Mouse (Mus musculus): Measurements from ENCODE around the gene Cdv3. TPM values are rescaled to one million over a fixed set of nuclear protein-coding genes. Genes with fewer than 3 reads are reported as not detected.
A peak's percentile ranks its signal among the peaks of the same experiment; 100 is the strongest.

Gene Cdv3
- polyA plus RNA-seq, 1 experiment from 2014 or later = 62.6 TPM

DNA sequence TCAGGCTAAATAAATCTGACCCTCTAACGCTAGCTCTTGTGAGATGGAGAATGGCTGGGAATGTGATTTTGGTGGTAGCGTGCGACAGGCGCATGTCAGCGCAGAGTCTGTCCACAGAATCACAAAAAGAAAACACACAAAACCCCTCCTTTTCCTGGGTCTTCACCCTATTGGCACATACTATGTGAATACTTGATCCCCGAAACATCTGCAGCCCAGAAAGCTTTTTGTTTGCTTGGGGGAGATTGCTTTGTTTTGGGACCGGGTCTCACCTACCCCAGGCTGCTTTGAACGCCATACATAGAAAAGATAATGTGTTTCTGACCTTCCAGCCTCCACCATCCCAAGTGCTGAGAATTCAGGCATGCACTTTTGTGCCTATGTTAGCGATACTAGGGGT is 716 bp upstream of the Cdv3 start:
- H3K4me2 ChIP-seq (ENCODE audit: low read length) = peak overlapping the region; percentile 62
- H3K4me1 ChIP-seq (ENCODE audit: control insufficient read depth in 2 of 2, insufficient read depth in 2 of 2, low read length in 2 of 2) = peaks cover 9 to 30% of the 10 kb centered on the region in 2 experiments
- H3K4me3 ChIP-seq (ENCODE audit: control insufficient read depth in 1 of 2, insufficient read depth in 1 of 2, low read depth in 1 of 2, low read length in 2 of 2) = peak overlapping the region; percentile 23 to 30; a peak in 2 of 4 replicates
- 52% methylated on average over 9 of the region's 9 CpGs for WGBS
- H3K36me3 ChIP-seq (ENCODE audit: control insufficient read depth, insufficient read depth, low read length) = peaks cover 27% of the 10 kb centered on the region
- peak overlapping the region; percentile 78 to 86 for H3K27ac ChIP-seq (replicated peaks in 1 of 2; ENCODE audit: control insufficient read depth in 1 of 2, insufficient read depth in 1 of 2, low read depth in 2 of 2, low read length in 2 of 2)
- no peaks in the 10 kb centered on the region for H3K27me3 ChIP-seq (ENCODE audit: control insufficient read depth, insufficient read depth, low read length)
- H3K9me3 ChIP-seq (ENCODE audit: control insufficient read depth, low read length) = no peaks in the 10 kb centered on the region
- no peak for ATAC-seq (ENCODE audit: insufficient number of reproducible peaks, insufficient read depth, low FRiP score, low read depth)
- peak overlapping the region; percentile 65 for H3K9ac ChIP-seq (ENCODE audit: low read length)

DNA sequence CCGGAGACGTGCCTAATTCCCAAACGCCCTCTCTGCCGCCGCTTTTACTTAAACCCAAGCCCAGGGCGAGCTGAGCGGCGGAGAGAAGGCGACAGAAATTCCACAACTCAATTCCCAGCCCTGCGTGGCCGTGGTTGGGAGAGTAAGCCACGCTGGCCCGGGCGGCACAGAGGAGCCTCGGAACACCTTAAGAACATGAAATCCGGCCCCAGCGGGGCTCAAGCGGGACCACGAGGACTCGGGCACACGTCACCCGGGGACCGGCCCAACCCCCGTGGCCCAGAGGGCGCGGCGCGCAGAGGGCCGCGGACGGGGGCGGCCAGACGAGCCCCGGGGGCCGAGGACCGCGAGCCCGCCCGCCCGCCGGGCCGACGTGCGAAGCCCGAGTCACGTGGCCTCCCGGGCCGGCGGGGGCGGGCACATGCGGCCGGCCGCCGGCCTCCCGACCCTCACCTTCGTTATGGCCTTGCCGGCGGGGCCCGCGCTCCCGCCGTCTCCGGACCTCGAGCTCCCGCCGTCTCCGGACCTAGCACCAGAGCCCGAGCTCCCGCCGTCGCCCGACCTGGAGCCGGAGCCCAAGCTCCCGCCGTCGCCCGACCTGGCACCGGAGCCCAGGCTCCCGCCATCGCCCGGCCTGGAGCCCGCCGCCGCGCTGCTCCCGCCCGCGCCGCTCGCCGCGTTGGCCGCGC is 895 bp downstream of the Cdv3 start:
- Histone ChIP-seq H3K4me1 (ENCODE audit: control insufficient read depth in 2 of 2, insufficient read depth in 2 of 2, low read length in 2 of 2) (peaks cover 8 to 25% of the 10 kb centered on the region in 2 experiments), H3K27ac (replicated peaks in 1 of 2; ENCODE audit: control insufficient read depth in 1 of 2, insufficient read depth in 1 of 2, low read depth in 2 of 2, low read length in 2 of 2) (peak overlapping the region; percentile 97 to 98), H3K4me3 (ENCODE audit: control insufficient read depth in 1 of 2, insufficient read depth in 1 of 2, low read depth in 1 of 2, low read length in 2 of 2) (peak overlapping the region; percentile 76 to 96), H3K9ac (ENCODE audit: low read length) (peak overlapping the region; percentile 84), H3K9me3 (ENCODE audit: control insufficient read depth, low read length) (no peaks in the 10 kb centered on the region), H3K27me3 (ENCODE audit: control insufficient read depth, insufficient read depth, low read length) (no peaks in the 10 kb centered on the region), H3K36me3 (ENCODE audit: control insufficient read depth, insufficient read depth, low read length) (peaks cover 43% of the 10 kb centered on the region), H3K4me2 (ENCODE audit: low read length) (peak overlapping the region; percentile 72)
- WGBS = 2% methylated on average over 84 of the region's 94 CpGs
- ATAC-seq (ENCODE audit: insufficient number of reproducible peaks, insufficient read depth, low FRiP score, low read depth) = peak; percentile 33

DNA sequence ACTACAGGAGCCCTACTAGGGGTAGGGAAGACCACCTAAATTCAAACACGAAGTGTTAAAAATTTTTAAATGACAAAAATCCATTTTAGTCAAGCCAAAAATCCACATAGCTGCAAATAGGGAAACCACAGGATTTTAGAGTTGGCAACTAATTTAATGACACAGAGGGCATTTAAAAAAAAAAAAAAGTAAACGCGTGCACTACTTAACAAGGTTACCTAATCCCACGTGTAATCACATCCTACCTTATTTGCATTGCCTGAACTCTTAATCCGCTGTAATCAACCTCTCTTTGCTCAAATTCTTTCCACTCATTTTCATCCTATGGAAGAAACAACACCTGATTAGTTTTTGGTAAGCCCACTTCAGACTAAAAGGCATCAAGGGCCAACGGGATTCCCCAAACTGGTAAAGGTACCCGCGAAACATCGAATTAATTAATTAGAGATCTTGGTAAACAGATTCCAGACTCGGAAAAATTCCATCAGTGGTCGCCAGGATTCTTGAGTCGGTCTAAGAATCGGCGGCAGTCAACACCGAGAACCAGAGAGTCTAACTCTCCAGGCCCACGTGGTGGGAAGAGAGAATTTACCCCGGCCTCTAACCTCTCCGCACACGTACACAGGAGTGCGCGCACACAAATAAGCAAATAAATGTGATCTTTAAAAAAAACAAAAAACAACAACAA is 1.8 kb downstream of the Cdv3 start:
- Histone ChIP-seq H3K27me3 (ENCODE audit: control insufficient read depth, insufficient read depth, low read length) (no peaks in the 10 kb centered on the region), H3K9ac (ENCODE audit: low read length) (peak overlapping the region; percentile 84), H3K4me2 (ENCODE audit: low read length) (peak overlapping the region; percentile 72), H3K27ac (replicated peaks in 1 of 2; ENCODE audit: control insufficient read depth in 1 of 2, insufficient read depth in 1 of 2, low read depth in 2 of 2, low read length in 2 of 2) (peak overlapping the region; percentile 97 to 98; a peak in 3 of 4 replicates), H3K9me3 (ENCODE audit: control insufficient read depth, low read length) (no peaks in the 10 kb centered on the region), H3K4me3 (ENCODE audit: control insufficient read depth in 1 of 2, insufficient read depth in 1 of 2, low read depth in 1 of 2, low read length in 2 of 2) (peak overlapping the region; percentile 76 to 96), H3K4me1 (ENCODE audit: control insufficient read depth in 2 of 2, insufficient read depth in 2 of 2, low read length in 2 of 2) (peaks cover 7 to 30% of the 10 kb centered on the region in 2 experiments), H3K36me3 (ENCODE audit: control insufficient read depth, insufficient read depth, low read length) (peaks cover 52% of the 10 kb centered on the region)
- WGBS = 1% methylated on average over 21 of the region's 21 CpGs
- ATAC-seq (ENCODE audit: insufficient number of reproducible peaks, insufficient read depth, low FRiP score, low read depth) = no peak

DNA sequence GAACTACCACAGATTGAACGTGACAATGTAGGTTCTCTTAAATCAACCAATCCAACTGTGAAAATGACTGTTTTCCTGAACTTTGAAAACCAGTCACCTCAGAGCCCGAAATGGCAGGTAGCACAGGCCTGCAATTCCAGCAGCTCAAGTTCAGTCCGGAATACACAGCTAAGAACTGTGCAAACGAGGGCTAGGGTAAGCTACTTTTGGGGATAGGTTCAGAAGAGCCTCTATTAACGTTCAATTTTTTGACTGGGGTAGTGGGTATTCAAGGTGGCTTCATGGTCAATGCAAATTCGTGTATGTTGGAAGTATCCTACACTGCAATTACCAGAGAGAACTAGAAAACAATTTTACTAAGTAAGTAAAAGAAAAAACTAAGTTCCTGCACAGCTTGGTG is 2.6 kb downstream of the Cdv3 start:
- Histone ChIP-seq H3K27ac (replicated peaks in 1 of 2; ENCODE audit: control insufficient read depth in 1 of 2, insufficient read depth in 1 of 2, low read depth in 2 of 2, low read length in 2 of 2) (no peak overlapping the region), H3K36me3 (ENCODE audit: control insufficient read depth, insufficient read depth, low read length) (peaks cover 58% of the 10 kb centered on the region), H3K4me1 (ENCODE audit: control insufficient read depth in 2 of 2, insufficient read depth in 2 of 2, low read length in 2 of 2) (peaks cover 9 to 35% of the 10 kb centered on the region in 2 experiments), H3K9ac (ENCODE audit: low read length) (peak overlapping the region; percentile 84), H3K9me3 (ENCODE audit: control insufficient read depth, low read length) (no peaks in the 10 kb centered on the region), H3K4me3 (ENCODE audit: control insufficient read depth in 1 of 2, insufficient read depth in 1 of 2, low read depth in 1 of 2, low read length in 2 of 2) (peak overlapping the region; percentile 22 to 76; a peak in 3 of 4 replicates), H3K4me2 (ENCODE audit: low read length) (peak overlapping the region; percentile 72), H3K27me3 (ENCODE audit: control insufficient read depth, insufficient read depth, low read length) (no peaks in the 10 kb centered on the region)
- 54% methylated on average over 6 of the region's 6 CpGs for WGBS
- no peak for ATAC-seq (ENCODE audit: insufficient number of reproducible peaks, insufficient read depth, low FRiP score, low read depth)

DNA sequence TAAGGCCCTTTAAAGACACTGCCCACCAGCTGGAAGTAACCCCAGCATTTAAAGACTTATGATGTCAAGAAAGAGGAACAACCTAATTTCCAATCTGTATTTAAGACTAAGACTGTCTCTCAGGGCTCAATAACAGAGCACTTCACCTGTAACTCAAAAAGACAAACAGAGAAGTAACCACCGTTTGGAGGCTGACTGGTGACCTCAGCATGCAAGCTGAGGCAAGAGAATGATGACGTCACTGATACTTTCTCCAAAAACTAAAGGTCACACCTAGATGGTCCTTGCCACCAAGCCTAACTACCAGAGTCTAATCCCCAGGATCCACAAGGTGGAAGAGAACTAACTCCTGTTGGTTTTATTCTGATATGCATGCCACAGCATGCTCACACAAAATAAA is 5.0 kb downstream of the Cdv3 start:
- no peak overlapping the region for H3K27ac ChIP-seq (replicated peaks in 1 of 2; ENCODE audit: control insufficient read depth in 1 of 2, insufficient read depth in 1 of 2, low read depth in 2 of 2, low read length in 2 of 2)
- H3K4me2 ChIP-seq (ENCODE audit: low read length) = no peak overlapping the region
- H3K4me3 ChIP-seq (ENCODE audit: control insufficient read depth in 1 of 2, insufficient read depth in 1 of 2, low read depth in 1 of 2, low read length in 2 of 2) = no peak overlapping the region
- H3K27me3 ChIP-seq (ENCODE audit: control insufficient read depth, insufficient read depth, low read length) = no peaks in the 10 kb centered on the region
- H3K36me3 ChIP-seq (ENCODE audit: control insufficient read depth, insufficient read depth, low read length) = peaks cover 77% of the 10 kb centered on the region
- no peak overlapping the region for H3K9ac ChIP-seq (ENCODE audit: low read length)
- no peak for ATAC-seq (ENCODE audit: insufficient number of reproducible peaks, insufficient read depth, low FRiP score, low read depth)
- WGBS = 45% methylated on average over 2 of the region's 2 CpGs
- H3K9me3 ChIP-seq (ENCODE audit: control insufficient read depth, low read length) = no peaks in the 10 kb centered on the region
- peaks cover 5 to 32% of the 10 kb centered on the region in 2 experiments for H3K4me1 ChIP-seq (ENCODE audit: control insufficient read depth in 2 of 2, insufficient read depth in 2 of 2, low read length in 2 of 2)

DNA sequence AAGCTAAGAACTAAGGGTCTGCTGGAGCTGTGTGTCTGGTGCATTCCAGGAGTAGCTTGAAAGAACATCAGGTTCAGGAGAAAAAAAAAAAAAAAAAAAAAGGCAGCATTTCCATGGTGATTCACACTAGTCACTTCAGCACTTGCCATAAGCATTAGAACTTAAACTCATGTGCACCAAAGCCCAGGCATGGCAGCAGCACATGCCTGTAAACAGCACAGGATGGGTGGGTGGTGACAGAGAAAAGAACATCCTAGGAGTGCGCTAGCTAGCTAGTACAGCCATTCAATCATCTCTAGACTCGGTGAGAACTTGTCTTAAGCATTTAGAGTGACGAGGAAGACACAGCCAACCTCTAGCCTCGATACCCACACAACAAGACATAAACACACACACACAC is 7.1 kb downstream of the Cdv3 start:
- WGBS = 76% methylated on average over 4 of the region's 4 CpGs
- Histone ChIP-seq H3K36me3 (ENCODE audit: control insufficient read depth, insufficient read depth, low read length) (peaks cover 83% of the 10 kb centered on the region), H3K27me3 (ENCODE audit: control insufficient read depth, insufficient read depth, low read length) (no peaks in the 10 kb centered on the region), H3K4me2 (ENCODE audit: low read length) (peak overlapping the region; percentile 19; the same call in 1 of the 2 replicates), H3K27ac (replicated peaks in 1 of 2; ENCODE audit: control insufficient read depth in 1 of 2, insufficient read depth in 1 of 2, low read depth in 2 of 2, low read length in 2 of 2) (peak overlapping the region; percentile 21 to 67; a peak in 3 of 4 replicates), H3K4me3 (ENCODE audit: control insufficient read depth in 1 of 2, insufficient read depth in 1 of 2, low read depth in 1 of 2, low read length in 2 of 2) (no peak overlapping the region), H3K4me1 (ENCODE audit: control insufficient read depth in 2 of 2, insufficient read depth in 2 of 2, low read length in 2 of 2) (peaks cover 5 to 31% of the 10 kb centered on the region in 2 experiments), H3K9ac (ENCODE audit: low read length) (peak overlapping the region; percentile 21; the same call in 1 of the 2 replicates), H3K9me3 (ENCODE audit: control insufficient read depth, low read length) (no peaks in the 10 kb centered on the region)
- no peak for ATAC-seq (ENCODE audit: insufficient number of reproducible peaks, insufficient read depth, low FRiP score, low read depth)

DNA sequence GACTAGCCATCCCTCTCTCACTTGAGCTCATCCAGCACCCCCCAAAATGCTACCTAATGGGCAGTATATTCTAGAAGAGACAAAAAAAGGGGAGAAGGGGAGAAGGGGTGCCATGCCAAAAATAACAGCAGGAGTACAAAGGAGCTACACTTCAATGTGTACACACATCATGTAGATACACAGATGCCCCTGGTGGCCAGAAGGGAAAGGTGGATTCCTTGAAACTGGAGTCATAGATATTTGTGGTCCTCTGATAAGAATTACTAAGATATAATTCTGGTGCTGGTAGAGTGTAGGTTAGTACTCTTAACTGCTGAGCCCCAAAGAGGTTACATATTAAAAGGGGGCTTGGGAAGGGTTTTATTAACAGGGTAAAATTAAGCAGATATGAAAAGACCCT is 7.7 kb downstream of the Cdv3 start:
- no peaks in the 10 kb centered on the region for H3K9me3 ChIP-seq (ENCODE audit: control insufficient read depth, low read length)
- H3K4me1 ChIP-seq (ENCODE audit: control insufficient read depth in 2 of 2, insufficient read depth in 2 of 2, low read length in 2 of 2) = peaks cover 2 to 24% of the 10 kb centered on the region in 2 experiments; a peak in 3 of 4 replicates
- no peaks in the 10 kb centered on the region for H3K27me3 ChIP-seq (ENCODE audit: control insufficient read depth, insufficient read depth, low read length)
- H3K9ac ChIP-seq (ENCODE audit: low read length) = 0 out of 2 replicates have a peak overlapping the region, but pooled peaks have one; percentile 21
- H3K4me3 ChIP-seq (ENCODE audit: control insufficient read depth in 1 of 2, insufficient read depth in 1 of 2, low read depth in 1 of 2, low read length in 2 of 2) = no peak overlapping the region
- peaks cover 77% of the 10 kb centered on the region for H3K36me3 ChIP-seq (ENCODE audit: control insufficient read depth, insufficient read depth, low read length)
- peak overlapping the region; percentile 6 to 67; a peak in 2 of 4 replicates for H3K27ac ChIP-seq (replicated peaks in 1 of 2; ENCODE audit: control insufficient read depth in 1 of 2, insufficient read depth in 1 of 2, low read depth in 2 of 2, low read length in 2 of 2)
- peak overlapping the region; percentile 19; the same call in 1 of the 2 replicates for H3K4me2 ChIP-seq (ENCODE audit: low read length)
- peak; percentile 21; the same call in 1 of the 2 replicates for ATAC-seq (ENCODE audit: insufficient number of reproducible peaks, insufficient read depth, low FRiP score, low read depth)

All from heart, embryonic 14.5 days (tissue).